Mouse (Mus musculus) hindbrain, postnatal 0 days (tissue): Measurements from ENCODE around the gene Mtrf1. TPM values are rescaled to one million over a fixed set of nuclear protein-coding genes. Genes with fewer than 3 reads are reported as not detected.
A peak's percentile ranks its signal among the peaks of the same experiment; 100 is the strongest.

Experiments
- ATAC-seq: fragments of 200-750 bp; cut with Nextera tagmentation; 2 replicates; pipeline ENCODE4 v1.8.0; 2017; ENCODE audit warnings: mild to moderate bottlenecking, moderate TSS enrichment, moderate library complexity
- DNase-seq: peaks from one replicate; pipeline ENCODE4 v3.0.0-alpha.2; 2015; ENCODE audit warnings: low spot score
- H3K27ac ChIP-seq: fragments of 300-500 bp; sonication (generic); 2 replicates; pipeline ENCODE4 v1.5.1; 2014; ENCODE audit warnings: mild to moderate bottlenecking
- H3K27me3 ChIP-seq: fragments of 300-500 bp; sonication (generic); 2 replicates; pipeline ENCODE4 v1.6.1; 2014; ENCODE audit warnings: low read length, mixed read lengths; ENCODE audit not compliant: insufficient read depth
- H3K36me3 ChIP-seq: fragments of 300-500 bp; sonication (generic); 2 replicates; pipeline ENCODE4 v1.6.1; 2014; ENCODE audit warnings: low read length, mixed read lengths; ENCODE audit not compliant: insufficient read depth
- H3K4me1 ChIP-seq: fragments of 300-500 bp; sonication (generic); 2 replicates; pipeline ENCODE4 v1.6.1; 2014; ENCODE audit warnings: antibody characterized with exemption, low read length, mixed read lengths; ENCODE audit not compliant: insufficient read depth
- H3K4me2 ChIP-seq: fragments of 300-500 bp; sonication (generic); 2 replicates; pipeline ENCODE4 v1.6.1; 2014; ENCODE audit warnings: low read depth, mild to moderate bottlenecking, low read length, moderate library complexity, mixed read lengths
- H3K4me3 ChIP-seq: fragments of 300-500 bp; sonication (generic); 2 replicates; pipeline ENCODE4 v1.5.1; 2014; ENCODE audit warnings: low read length
- H3K9ac ChIP-seq: fragments of 300-500 bp; sonication (generic); replicated peaks from 2 replicates; pipeline ENCODE4 v1.6.1; 2014; ENCODE audit warnings: mild to moderate bottlenecking, low read length, moderate library complexity, mixed read lengths
- H3K9me3 ChIP-seq: fragments of 300-500 bp; sonication (generic); 2 replicates; pipeline ENCODE4 v1.6.1; 2016; ENCODE audit warnings: low read length, mixed read lengths
- CTCF ChIP-seq: IDR thresholded peaks from 2 replicates; pipeline ENCODE4 v1.5.1; 2016; ENCODE audit warnings: antibody characterized with exemption, control low read depth, low read depth
- WGBS: fragments of 180-500 bp; shearing (Covaris S2); extraction: QIAGEN DNeasy Blood & Tissue Kit; methylation state at CpG from one replicate; pipeline ENCODE4 v1.1.7; 2014; 5-methylcytosine and 5-hydroxymethylcytosine counted together
- polyA plus RNA-seq: library from polyadenylated mRNA; unstranded; fragments of >200 nt; fragmentation: Nextera tagmentation; extraction: Ambion mirVana; gene quantifications from 2 replicates; pipeline ENCODE4 v1.2.1, GENCODE M21; 2015
- total RNA-seq: library from RNA; depleted of rRNA; stranded (reverse); fragments of >200 nt; gene quantifications from 2 replicates; pipeline ENCODE4 v1.2.3, GENCODE M21; 2014; rRNA removed

Gene Mtrf1
- total and polyA plus RNA-seq, 2 experiments from 2014 or later, result 6.6 to 9.5 TPM

DNA sequence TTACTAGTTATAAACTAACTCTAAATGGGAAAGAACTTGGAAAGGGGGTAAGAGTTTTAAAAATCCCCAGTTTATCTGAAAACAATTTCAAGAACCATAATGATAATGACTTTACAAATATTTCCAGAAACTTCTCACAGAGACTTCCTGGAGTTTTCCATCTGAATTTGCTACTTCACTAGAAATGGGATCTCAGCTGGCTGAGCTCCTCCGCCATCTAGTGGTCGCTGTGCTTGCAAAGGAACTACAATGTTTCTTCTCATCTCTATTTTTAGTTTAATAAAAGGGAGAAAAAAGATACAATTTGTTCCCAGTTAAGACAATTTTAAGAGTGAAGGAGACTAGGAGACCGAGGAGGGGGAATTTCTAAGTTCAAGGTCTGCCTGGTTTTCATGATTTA is 70.0 kb downstream of the Mtrf1 start:
- Histone ChIP-seq H3K9me3 (no peaks in the 10 kb centered on the region), H3K9ac (no peak overlapping the region), H3K27ac (no peak overlapping the region), H3K4me3 (no peak overlapping the region), H3K36me3 (peaks cover 66% of the 10 kb centered on the region), H3K27me3 (no peaks in the 10 kb centered on the region), H3K4me2 (no peak overlapping the region), H3K4me1 (no peaks in the 10 kb centered on the region)
- peak; percentile 77 for TF ChIP-seq CTCF
- DNase-seq, result peak; percentile 83
- WGBS, result 29% methylated on average over 3 of the region's 3 CpGs
- no peak for ATAC-seq

Other genes with a start within 250 kb of the Mtrf1 start
- gene Zfp957, start 150.4 kb upstream of the Mtrf1 start, total RNA-seq, result not detected in 2 replicates
- not detected in 2 replicates for gene Zfp957, start 150.4 kb upstream of the Mtrf1 start, polyA plus RNA-seq
- gene Rgcc, start 96.1 kb upstream of the Mtrf1 start, total RNA-seq, result 68.6 and 74.4 TPM in 2 replicates
- 43.3 and 55.1 TPM in 2 replicates for gene Rgcc, start 96.1 kb upstream of the Mtrf1 start, polyA plus RNA-seq
- gene Naa16, start 7.0 kb upstream of the Mtrf1 start, total RNA-seq, result 2.4 and 5.5 TPM in 2 replicates
- 14.4 and 15.0 TPM in 2 replicates for gene Naa16, start 7.0 kb upstream of the Mtrf1 start, polyA plus RNA-seq
- gene Kbtbd7, start 28.7 kb downstream of the Mtrf1 start, total RNA-seq, result 27.0 and 27.8 TPM in 2 replicates
- gene Kbtbd7, start 28.7 kb downstream of the Mtrf1 start, polyA plus RNA-seq, result 10.2 and 10.7 TPM in 2 replicates
- 2.5 and 2.9 TPM in 2 replicates for gene Kbtbd6, start 54.1 kb downstream of the Mtrf1 start, total RNA-seq
- gene Kbtbd6, start 54.1 kb downstream of the Mtrf1 start, polyA plus RNA-seq, result 1.1 and 1.8 TPM in 2 replicates
- 4.3 and 6.4 TPM in 2 replicates for gene Elf1, start 83.4 kb downstream of the Mtrf1 start, total RNA-seq
- gene Elf1, start 83.4 kb downstream of the Mtrf1 start, polyA plus RNA-seq, result 3.4 TPM in 2 replicates
- 20.6 and 27.7 TPM in 2 replicates for gene Wbp4, start 83.7 kb downstream of the Mtrf1 start, total RNA-seq
- 49.9 and 51.2 TPM in 2 replicates for gene Wbp4, start 83.7 kb downstream of the Mtrf1 start, polyA plus RNA-seq
- gene Sugt1, start 189.9 kb downstream of the Mtrf1 start, total RNA-seq, result 16.0 and 16.4 TPM in 2 replicates
- 87.3 and 88.4 TPM in 2 replicates for gene Sugt1, start 189.9 kb downstream of the Mtrf1 start, polyA plus RNA-seq